Mouse (Mus musculus) kidney, adult 2 months (tissue): Measurements from ENCODE around the gene 4930503E14Rik.
"Not testable (repeated sequence)": the region's sequence is repeated elsewhere in the genome, so short reads cannot be mapped to it uniquely, and the experiment has no call there.

Source experiments
- CTCF ChIP-seq: fragments of 200-500 bp; conservative IDR thresholded peaks from 2 replicates; pipeline ENCODE4 v1.5.1; 2011; ENCODE audit warnings: low read depth, mild to moderate bottlenecking, control low read depth, low read length, moderate library complexity, mixed read lengths; ENCODE audit not compliant: insufficient read depth, insufficient read length
- POLR2A ChIP-seq: fragments of 200-500 bp; IDR thresholded peaks from one replicate; pipeline ENCODE4 v1.6.1; 2011; ENCODE audit warnings: low read depth, low read length, control low read depth

GRCm38 (mm10) chr14:44213154-44213553 is at the start of gene 4930503E14Rik:
- TF ChIP-seq POLR2A, CTCF: not testable (repeated sequence)
